Mouse (Mus musculus): ENCODE results near the gene Arhgap32.
A peak's percentile ranks its signal among the peaks of the same experiment; 100 is the strongest.

Gene Arhgap32

GRCm38 (mm10) chr9:32207133-32207532 lies 91.2 kb downstream of the Arhgap32 start:
- DNase-seq, result no peak

GRCm38 (mm10) chr9:32208071-32208470 lies 92.1 kb downstream of the Arhgap32 start:
- no peak for DNase-seq

GRCm38 (mm10) chr9:32216820-32217567 lies 101.1 kb downstream of the Arhgap32 start:
- DNase-seq, result no peak

GRCm38 (mm10) chr9:32219400-32219799 lies 103.5 kb downstream of the Arhgap32 start:
- peak; percentile 90 for DNase-seq

DNA sequence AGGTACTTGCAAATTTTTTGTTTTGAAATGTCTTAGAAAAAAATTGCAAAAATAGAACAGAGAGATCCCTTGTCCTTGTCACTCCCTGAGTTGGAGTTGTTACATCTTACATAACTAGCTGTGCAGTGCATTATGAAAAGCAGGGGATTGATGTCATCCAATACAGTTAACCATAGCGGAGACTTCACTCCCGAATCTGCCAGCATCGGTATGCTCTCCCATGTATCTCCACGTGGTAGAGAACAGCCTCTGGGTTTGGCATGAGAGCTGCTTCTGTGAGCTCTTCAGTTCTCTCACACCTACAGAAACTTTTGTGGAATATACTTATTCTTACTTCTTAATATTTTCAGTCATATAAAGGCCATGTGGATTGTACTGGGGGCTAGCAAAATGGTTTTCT lies 106.2 kb downstream of the Arhgap32 start:
- DNase-seq, result no peak

GRCm38 (mm10) chr9:32223739-32224529 lies 108.0 kb downstream of the Arhgap32 start:
- peak; percentile 92 for DNase-seq

- DNase-seq, result peak; percentile 90
Observed at GRCm38 (mm10) chr9:32224937-32225336, 109.0 kb downstream of the Arhgap32 start.

- DNase-seq, result no peak
Observed at GRCm38 (mm10) chr9:32225584-32225983, 109.6 kb downstream of the Arhgap32 start.

DNA sequence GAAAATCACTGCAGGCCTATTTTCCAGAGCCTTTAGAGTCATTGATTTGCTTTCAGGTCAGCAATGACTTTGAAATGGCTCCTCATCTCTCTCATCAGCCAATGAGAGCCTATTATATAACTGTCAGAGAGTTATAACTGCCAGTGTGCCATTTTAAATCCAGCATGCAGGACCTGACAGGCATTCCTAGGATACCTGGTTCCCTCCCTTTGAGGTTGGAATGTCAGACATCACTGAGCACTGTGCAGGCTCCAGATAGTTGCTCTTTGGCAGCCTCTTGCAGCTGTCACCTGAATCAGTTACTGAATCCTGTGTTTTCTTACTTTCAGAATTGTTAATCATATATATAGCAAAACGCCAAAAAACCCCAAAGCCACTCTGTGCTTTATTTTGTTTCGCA lies 111.1 kb downstream of the Arhgap32 start:
- no peak for DNase-seq

DNA sequence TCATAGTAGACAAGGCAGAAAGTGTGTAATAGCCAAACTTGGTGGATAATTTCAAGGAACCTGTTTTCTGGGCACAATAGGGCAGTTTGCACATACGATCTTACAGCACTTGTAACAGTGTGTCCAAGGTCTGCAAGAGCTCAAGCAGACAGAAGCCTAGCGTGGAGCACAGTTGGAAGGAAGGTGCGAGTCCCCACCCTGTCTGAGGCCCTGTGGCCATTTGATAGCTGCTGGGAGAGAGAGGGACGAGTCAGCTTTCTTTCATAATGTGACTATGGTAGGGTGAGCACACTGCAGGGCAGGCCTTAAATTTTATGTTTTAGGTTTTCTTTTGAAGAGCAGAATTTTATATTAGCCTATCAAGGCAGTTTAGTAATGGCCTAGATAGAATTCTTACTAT lies 117.7 kb downstream of the Arhgap32 start:
- peak; percentile 41 for DNase-seq

- peak; percentile 4 for DNase-seq
Observed at GRCm38 (mm10) chr9:32234767-32235489, 119.0 kb downstream of the Arhgap32 start.

DNA sequence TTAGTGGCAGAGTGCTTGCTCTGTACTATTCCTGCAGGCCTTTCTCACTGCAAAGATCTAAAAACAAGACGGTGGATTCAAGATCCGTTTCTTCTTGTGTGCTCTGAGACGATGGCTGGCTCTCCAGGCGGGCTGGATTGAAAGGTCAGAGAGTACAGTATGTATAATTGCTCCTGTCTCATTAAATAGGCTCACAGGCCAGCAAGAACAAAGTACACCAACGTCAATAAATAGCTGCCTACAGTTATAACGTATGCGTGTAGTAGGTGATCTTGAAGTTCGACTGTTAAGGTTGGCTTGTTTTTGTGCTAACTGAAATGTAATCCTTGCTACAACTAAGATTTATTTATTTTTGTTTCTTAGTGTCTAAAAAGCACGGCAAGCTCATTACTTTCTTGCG lies 123.0 kb downstream of the Arhgap32 start:
- no peak for DNase-seq

GRCm38 (mm10) chr9:32239427-32239826 lies 123.5 kb downstream of the Arhgap32 start:
- DNase-seq, result no peak

GRCm38 (mm10) chr9:32240449-32240848 lies 124.5 kb downstream of the Arhgap32 start:
- no peak for DNase-seq

- DNase-seq, result peak; percentile 75
Observed at GRCm38 (mm10) chr9:32241637-32242199, 125.8 kb downstream of the Arhgap32 start.

- peak; percentile 29 for DNase-seq
Observed at GRCm38 (mm10) chr9:32242921-32243617, 127.1 kb downstream of the Arhgap32 start.

GRCm38 (mm10) chr9:32245237-32245636 lies 129.3 kb downstream of the Arhgap32 start:
- DNase-seq, result peak; percentile 70

DNA sequence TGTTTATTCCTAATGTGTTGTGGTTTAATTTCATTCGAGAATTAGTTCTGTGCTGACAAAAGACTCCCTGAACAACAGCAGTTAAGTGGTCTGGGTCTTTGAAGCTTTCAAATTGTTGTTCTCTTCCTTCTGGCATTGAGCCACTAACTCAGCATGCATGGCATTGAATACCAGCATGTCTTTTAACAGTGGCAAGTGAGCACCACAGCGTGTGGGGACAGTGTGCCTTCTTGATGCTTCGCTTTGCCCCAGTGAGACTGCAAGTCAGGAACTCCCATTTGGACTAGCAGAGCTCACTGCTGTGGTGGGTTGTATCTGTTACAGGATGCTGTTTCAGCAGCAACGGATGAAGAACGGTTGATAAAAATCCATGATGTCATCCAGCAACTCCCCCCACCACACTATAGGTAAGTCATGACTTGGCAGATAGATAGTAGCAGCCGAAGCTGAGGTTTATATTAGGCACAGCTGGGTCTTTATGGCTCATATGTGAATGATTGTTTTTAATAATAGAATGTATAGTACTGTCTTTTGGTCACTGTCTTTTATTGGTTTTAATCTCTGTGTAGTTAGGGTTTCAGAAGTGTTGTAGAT lies 130.3 kb downstream of the Arhgap32 start:
- DNase-seq, result peak; percentile 83

GRCm38 (mm10) chr9:32250486-32250885 lies 134.6 kb downstream of the Arhgap32 start:
- peak; percentile 63 for DNase-seq

DNA sequence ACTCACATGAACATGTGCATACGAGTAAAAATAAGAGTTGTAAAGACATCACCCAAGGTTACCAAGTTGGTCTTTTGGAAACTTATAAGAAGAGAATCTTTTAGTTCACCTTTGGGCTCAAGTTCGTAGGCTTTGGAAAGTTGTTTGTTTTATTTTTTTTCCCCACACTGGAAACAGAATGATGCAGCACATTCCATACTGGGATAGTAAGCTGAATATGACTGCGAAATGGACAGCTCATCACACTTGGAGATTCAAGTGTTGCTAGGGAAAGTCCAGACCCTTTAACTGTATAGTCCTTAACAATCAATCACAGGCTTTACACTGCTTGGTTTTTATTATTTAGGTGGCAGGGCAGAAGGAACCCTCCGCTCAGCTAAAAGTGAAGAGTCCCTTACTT lies 137.8 kb downstream of the Arhgap32 start:
- peak; percentile 51 for DNase-seq

DNA sequence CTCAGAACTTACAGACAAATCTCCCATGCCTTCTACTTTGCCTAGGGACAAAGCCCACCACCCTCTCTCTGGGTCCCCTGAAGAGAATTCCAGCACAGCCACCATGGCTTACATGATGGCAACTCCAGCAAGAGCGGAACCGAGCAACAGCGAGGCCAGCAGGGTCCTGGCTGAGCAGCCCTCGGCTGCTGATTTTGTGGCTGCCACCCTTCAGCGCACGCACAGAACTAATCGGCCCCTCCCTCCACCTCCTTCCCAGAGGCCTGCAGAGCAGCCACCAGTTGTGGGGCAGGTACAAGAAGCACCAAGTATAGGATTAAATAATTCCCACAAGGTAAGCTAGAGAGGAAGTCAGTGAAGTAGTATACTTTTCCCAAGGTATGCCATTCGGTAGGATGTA lies 141.4 kb downstream of the Arhgap32 start:
- no peak for DNase-seq

DNA sequence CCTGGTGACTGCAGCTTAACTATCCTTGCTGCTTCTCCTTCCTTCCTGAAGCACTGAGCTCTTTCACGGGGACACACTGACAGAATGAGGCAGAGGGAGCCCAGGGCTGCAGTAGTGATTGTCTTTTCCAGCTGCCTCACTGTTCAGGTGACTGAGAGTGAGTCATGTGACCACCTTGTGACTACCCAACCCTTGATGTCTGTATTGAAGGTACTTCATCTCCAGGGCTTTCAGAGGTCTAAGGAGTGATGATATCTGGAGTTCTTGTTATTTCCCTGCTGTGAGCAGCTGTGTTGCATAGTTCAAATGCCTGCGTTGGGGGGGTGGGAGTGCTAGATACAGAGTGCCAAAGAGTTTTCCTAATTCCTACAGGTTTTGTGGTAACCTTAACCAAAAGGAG lies 141.9 kb downstream of the Arhgap32 start:
- DNase-seq, result no peak
